Mouse (Mus musculus): ENCODE data around the gene Ahsa1. TPM values are rescaled to one million over a fixed set of nuclear protein-coding genes. Genes with fewer than 3 reads are reported as not detected.

Ahsa1 gene
- polyA plus RNA-seq, 1 experiment from 2014 or later = 196 TPM

GRCm38 (mm10) chr12:87281766-87282165 lies 15.5 kb downstream of the Ahsa1 start:
- Histone ChIP-seq H3K27ac (no peak overlapping the region), H3K4me1 (replicated peaks) (peaks cover 39% of the 10 kb centered on the region), H3K9ac (no peak overlapping the region), H3K9me3 (replicated peaks) (no peaks in the 10 kb centered on the region), H3K36me3 (peaks cover 2% of the 10 kb centered on the region; the same call in 1 of the 2 replicates), H3K4me2 (no peak overlapping the region), H3K27me3 (no peaks in the 10 kb centered on the region), H3K4me3 (replicated peaks) (no peak overlapping the region)
- DNase-seq (no peak), ATAC-seq (ENCODE audit: low read depth) (no peak)
- 33% methylated on average over 1 of the region's 1 CpGs for WGBS (ENCODE audit: insufficient replicate concordance)

- no peak for DNase-seq
- Histone ChIP-seq H3K4me2 (no peak overlapping the region), H3K9me3 (replicated peaks) (no peaks in the 10 kb centered on the region), H3K36me3 (no peaks in the 10 kb centered on the region), H3K4me1 (replicated peaks) (peaks cover 34% of the 10 kb centered on the region), H3K27ac (no peak overlapping the region), H3K9ac (no peak overlapping the region), H3K27me3 (no peaks in the 10 kb centered on the region), H3K4me3 (replicated peaks) (no peak overlapping the region)
- ATAC-seq (ENCODE audit: low read depth) = no peak
- WGBS (ENCODE audit: insufficient replicate concordance) = 79% methylated on average over 4 of the region's 4 CpGs
Observed at GRCm38 (mm10) chr12:87282743-87283142, 16.5 kb downstream of the Ahsa1 start.

- Histone ChIP-seq H3K9me3 (replicated peaks) (no peaks in the 10 kb centered on the region), H3K36me3 (no peaks in the 10 kb centered on the region), H3K4me2 (no peak overlapping the region), H3K4me1 (replicated peaks) (peaks cover 26% of the 10 kb centered on the region), H3K9ac (no peak overlapping the region), H3K27me3 (no peaks in the 10 kb centered on the region), H3K27ac (no peak overlapping the region), H3K4me3 (replicated peaks) (no peak overlapping the region)
- DNase-seq = no peak
- no peak for ATAC-seq (ENCODE audit: low read depth)
- 68% methylated on average over 7 of the region's 7 CpGs for WGBS (ENCODE audit: insufficient replicate concordance)
Observed at GRCm38 (mm10) chr12:87283706-87284105, 17.4 kb downstream of the Ahsa1 start.

GRCm38 (mm10) chr12:87284268-87284667 lies 18.0 kb downstream of the Ahsa1 start:
- Histone ChIP-seq H3K9me3 (replicated peaks) (no peaks in the 10 kb centered on the region), H3K9ac (no peak overlapping the region), H3K27me3 (no peaks in the 10 kb centered on the region), H3K4me2 (no peak overlapping the region), H3K4me1 (replicated peaks) (peaks cover 22% of the 10 kb centered on the region), H3K27ac (no peak overlapping the region), H3K36me3 (no peaks in the 10 kb centered on the region), H3K4me3 (replicated peaks) (no peak overlapping the region)
- ATAC-seq (ENCODE audit: low read depth) (no peak), DNase-seq (no peak)
- WGBS (ENCODE audit: insufficient replicate concordance) = 49% methylated on average over 4 of the region's 4 CpGs

GRCm38 (mm10) chr12:87284726-87285125 lies 18.4 kb downstream of the Ahsa1 start:
- Histone ChIP-seq H3K4me2 (no peak overlapping the region), H3K9ac (no peak overlapping the region), H3K4me3 (replicated peaks) (no peak overlapping the region), H3K9me3 (replicated peaks) (no peaks in the 10 kb centered on the region), H3K27ac (no peak overlapping the region), H3K36me3 (no peaks in the 10 kb centered on the region), H3K4me1 (replicated peaks) (peaks cover 18% of the 10 kb centered on the region), H3K27me3 (no peaks in the 10 kb centered on the region)
- DNase-seq = no peak
- no peak for ATAC-seq (ENCODE audit: low read depth)
- WGBS (ENCODE audit: insufficient replicate concordance) = 78% methylated on average over 5 of the region's 5 CpGs

- DNase-seq (no peak), ATAC-seq (ENCODE audit: low read depth) (no peak)
- H3K4me2 ChIP-seq = no peak overlapping the region
- 0 out of 2 replicates have a peak, but pooled peaks cover 5% of the 10 kb centered on the region for H3K4me1 ChIP-seq (replicated peaks)
- no peak overlapping the region for H3K4me3 ChIP-seq (replicated peaks)
- H3K27me3 ChIP-seq = no peaks in the 10 kb centered on the region
- H3K27ac ChIP-seq = no peak overlapping the region
- no peaks in the 10 kb centered on the region for H3K36me3 ChIP-seq
- no peaks in the 10 kb centered on the region for H3K9me3 ChIP-seq (replicated peaks)
- WGBS (ENCODE audit: insufficient replicate concordance) = 76% methylated on average over 5 of the region's 5 CpGs
- H3K9ac ChIP-seq = no peak overlapping the region
Observed at GRCm38 (mm10) chr12:87289100-87289499, 22.8 kb downstream of the Ahsa1 start.

DNA sequence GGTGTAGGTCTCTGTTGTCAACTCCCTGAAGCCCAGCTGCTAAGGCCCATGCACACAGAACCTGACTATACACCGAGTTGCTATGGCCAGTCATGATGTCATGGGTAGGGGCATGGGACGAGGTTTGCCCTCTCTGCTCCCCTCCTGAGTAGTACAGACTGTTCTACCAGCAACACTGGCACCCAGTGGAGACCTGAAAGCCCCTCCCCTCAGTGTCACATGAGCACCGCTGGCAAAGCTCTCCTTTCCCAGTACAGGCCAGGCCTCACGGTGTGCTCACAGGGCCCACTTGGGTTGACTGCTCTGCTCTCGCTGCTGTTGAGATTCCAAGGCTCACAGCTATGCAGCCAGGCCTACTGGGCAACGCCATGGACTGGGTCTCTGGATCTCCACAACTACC lies 27.7 kb downstream of the Ahsa1 start:
- no peak overlapping the region for H3K9ac ChIP-seq
- no peaks in the 10 kb centered on the region for H3K36me3 ChIP-seq
- H3K9me3 ChIP-seq (replicated peaks) = no peaks in the 10 kb centered on the region
- DNase-seq (no peak), ATAC-seq (ENCODE audit: low read depth) (no peak)
- no peak overlapping the region for H3K27ac ChIP-seq
- H3K4me3 ChIP-seq (replicated peaks) = no peak overlapping the region
- 66% methylated on average over 6 of the region's 6 CpGs for WGBS (ENCODE audit: insufficient replicate concordance)
- peaks cover 12% of the 10 kb centered on the region for H3K27me3 ChIP-seq
- H3K4me1 ChIP-seq (replicated peaks) = no peaks in the 10 kb centered on the region
- no peak overlapping the region for H3K4me2 ChIP-seq

DNA sequence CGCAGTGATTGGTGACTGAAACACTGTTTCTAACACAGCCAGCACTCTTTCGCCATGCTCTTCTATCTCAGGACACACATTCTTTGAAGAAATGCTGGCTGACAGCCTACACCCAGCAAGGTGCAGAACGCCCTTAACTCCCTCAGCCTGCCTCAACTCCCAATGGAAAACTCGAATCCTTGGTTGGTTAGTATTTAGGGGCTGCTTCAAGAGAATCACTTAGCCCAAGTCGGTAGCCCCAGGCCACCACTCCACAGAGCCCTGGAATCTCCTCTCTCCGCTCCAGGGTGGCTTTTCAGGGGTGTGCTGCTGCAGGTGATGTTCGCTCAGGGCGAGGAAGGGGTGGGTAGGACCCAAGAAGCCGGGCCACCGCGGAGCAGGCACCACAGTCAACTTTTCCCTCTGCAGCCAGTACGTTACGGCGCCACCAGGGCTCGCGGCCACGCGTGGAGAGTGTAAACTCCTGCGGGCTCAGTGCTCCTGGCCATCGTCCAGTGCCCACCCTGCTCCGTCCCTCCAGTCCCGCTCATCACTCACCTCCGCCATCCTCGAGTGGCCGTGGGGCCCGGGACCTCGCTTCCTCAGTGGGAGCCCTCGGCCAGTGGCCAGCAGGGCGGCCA lies 32.9 kb downstream of the Ahsa1 start:
- 15% methylated on average over 29 of the region's 29 CpGs for WGBS (ENCODE audit: insufficient replicate concordance)
- peaks cover 46% of the 10 kb centered on the region for H3K27me3 ChIP-seq
- H3K9ac ChIP-seq = peak overlapping the region; percentile 67
- H3K27ac ChIP-seq = no peak overlapping the region
- peak overlapping the region; percentile 68 for H3K4me3 ChIP-seq (replicated peaks)
- peak overlapping the region; percentile 83 for H3K4me2 ChIP-seq
- no peaks in the 10 kb centered on the region for H3K9me3 ChIP-seq (replicated peaks)
- H3K4me1 ChIP-seq (replicated peaks) = peaks cover 17% of the 10 kb centered on the region
- no peaks in the 10 kb centered on the region for H3K36me3 ChIP-seq
- ATAC-seq (ENCODE audit: low read depth) = peak; percentile 35; the same call in 1 of the 2 replicates
- DNase-seq = no peak

DNA sequence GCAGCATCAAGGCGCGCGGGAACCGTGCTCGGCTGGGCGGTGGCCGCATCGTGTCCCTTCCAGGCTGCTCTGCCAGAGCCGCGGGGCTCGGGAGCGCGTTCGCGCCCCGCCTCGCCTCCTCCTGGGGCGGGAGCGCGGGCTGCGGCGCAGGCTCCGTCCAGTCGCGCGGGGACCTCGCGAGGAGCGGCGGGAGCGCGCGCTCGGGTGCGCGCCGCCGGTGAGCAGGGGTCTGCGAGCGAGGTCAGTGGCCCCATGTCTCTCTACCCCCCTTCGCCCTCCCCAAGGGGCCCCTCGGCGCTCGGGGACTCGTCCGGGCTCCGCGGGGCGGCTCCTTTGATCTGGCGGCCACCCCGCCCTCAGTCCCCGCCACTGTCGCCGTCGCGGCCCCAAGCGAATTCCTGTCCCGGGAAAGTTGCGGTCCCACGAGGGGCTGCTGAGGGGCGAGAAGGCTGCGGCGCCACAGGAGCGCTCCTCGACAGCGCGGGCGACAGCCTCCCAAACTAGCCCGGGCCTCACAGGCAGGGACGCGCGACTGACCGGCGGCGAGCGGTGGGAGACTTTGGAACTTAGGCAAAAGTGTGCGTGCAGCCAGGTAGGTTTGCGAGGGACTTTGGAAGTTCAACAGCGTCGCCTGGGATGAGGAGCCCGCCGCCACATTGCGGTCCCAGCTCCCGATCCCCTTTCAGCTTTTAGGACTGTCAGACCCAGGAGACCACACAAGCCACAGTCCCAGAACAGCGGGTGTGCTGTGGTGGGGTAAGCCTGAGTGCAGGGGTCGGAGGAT lies 33.6 kb downstream of the Ahsa1 start, which contains the start of gene Ism2:
TSS of gene Ism2 (minus strand) at position 49 of the 784 bp plus-strand sequence.
- H3K9me3 ChIP-seq (replicated peaks) = no peaks in the 10 kb centered on the region
- peaks cover 17% of the 10 kb centered on the region for H3K4me1 ChIP-seq (replicated peaks)
- H3K9ac ChIP-seq = peak within 1 kb of the TSS; percentile 67
- H3K4me2 ChIP-seq = peak within 1 kb of the TSS; percentile 83
- WGBS (ENCODE audit: insufficient replicate concordance) = under 1% methylated on average over 79 of the region's 86 CpGs
- DNase-seq (no peak), ATAC-seq (ENCODE audit: low read depth) (peak; percentile 56)
- no peak within 1 kb of the TSS for H3K27ac ChIP-seq
- H3K27me3 ChIP-seq = peaks cover 46% of the 10 kb centered on the region
- H3K4me3 ChIP-seq (replicated peaks) = peak within 1 kb of the TSS; percentile 68
- no peaks in the 10 kb centered on the region for H3K36me3 ChIP-seq

DNA sequence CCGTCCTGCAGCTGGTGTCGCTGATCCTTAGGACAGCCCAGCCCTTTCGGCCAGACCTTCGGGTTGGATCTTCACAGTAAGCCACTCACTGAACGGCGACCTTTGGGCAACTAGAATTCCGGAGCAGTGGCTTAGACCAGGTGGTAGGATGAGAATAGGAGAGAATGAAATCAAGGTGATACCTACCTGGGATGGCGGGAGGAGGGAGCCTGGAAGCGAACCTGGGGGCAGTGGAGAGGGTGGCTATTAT lies 34.1 kb downstream of the Ahsa1 start:
- H3K36me3 ChIP-seq = no peaks in the 10 kb centered on the region
- 3% methylated on average over 9 of the region's 9 CpGs for WGBS (ENCODE audit: insufficient replicate concordance)
- H3K27ac ChIP-seq = no peak overlapping the region
- peak; percentile 32; the same call in 1 of the 2 replicates for ATAC-seq (ENCODE audit: low read depth)
- no peaks in the 10 kb centered on the region for H3K9me3 ChIP-seq (replicated peaks)
- peaks cover 46% of the 10 kb centered on the region for H3K27me3 ChIP-seq
- peak overlapping the region; percentile 68 for H3K4me3 ChIP-seq (replicated peaks)
- DNase-seq = no peak
- H3K4me2 ChIP-seq = peak overlapping the region; percentile 83
- H3K4me1 ChIP-seq (replicated peaks) = peaks cover 17% of the 10 kb centered on the region
- peak overlapping the region; percentile 67; the same call in 1 of the 2 replicates for H3K9ac ChIP-seq

DNA sequence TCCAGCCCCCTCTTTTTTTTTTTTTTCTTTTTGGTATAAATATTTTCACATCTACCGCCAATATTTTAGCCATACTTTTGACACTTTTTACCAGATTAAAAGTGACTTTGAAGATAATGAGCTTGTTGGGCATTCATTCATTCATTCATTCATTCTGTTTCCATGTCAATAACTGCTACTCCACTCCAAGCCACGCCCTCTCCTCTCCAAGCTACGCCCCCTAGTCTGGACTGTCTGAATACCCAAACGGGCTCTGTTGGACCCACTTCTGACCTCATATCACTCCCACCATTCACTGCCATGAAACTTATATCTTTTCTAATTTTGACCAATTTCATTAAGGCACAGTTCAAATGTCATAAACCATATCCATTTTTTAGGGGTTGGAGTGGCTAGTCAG lies 34.9 kb downstream of the Ahsa1 start:
- Histone ChIP-seq H3K27me3 (peaks cover 46% of the 10 kb centered on the region), H3K36me3 (no peaks in the 10 kb centered on the region), H3K27ac (no peak overlapping the region), H3K4me2 (no peak overlapping the region), H3K9me3 (replicated peaks) (no peaks in the 10 kb centered on the region), H3K4me3 (replicated peaks) (no peak overlapping the region), H3K4me1 (replicated peaks) (peaks cover 17% of the 10 kb centered on the region), H3K9ac (no peak overlapping the region)
- ATAC-seq (ENCODE audit: low read depth) = no peak
- DNase-seq = no peak
- WGBS (ENCODE audit: insufficient replicate concordance) = 37% methylated on average over 4 of the region's 4 CpGs
